Mouse (Mus musculus): ENCODE measurements around the gene Itfg1.
"Not testable (repeated sequence)": the region's sequence is repeated elsewhere in the genome, so short reads cannot be mapped to it uniquely, and the experiment has no call there.

Itfg1 gene

DNA sequence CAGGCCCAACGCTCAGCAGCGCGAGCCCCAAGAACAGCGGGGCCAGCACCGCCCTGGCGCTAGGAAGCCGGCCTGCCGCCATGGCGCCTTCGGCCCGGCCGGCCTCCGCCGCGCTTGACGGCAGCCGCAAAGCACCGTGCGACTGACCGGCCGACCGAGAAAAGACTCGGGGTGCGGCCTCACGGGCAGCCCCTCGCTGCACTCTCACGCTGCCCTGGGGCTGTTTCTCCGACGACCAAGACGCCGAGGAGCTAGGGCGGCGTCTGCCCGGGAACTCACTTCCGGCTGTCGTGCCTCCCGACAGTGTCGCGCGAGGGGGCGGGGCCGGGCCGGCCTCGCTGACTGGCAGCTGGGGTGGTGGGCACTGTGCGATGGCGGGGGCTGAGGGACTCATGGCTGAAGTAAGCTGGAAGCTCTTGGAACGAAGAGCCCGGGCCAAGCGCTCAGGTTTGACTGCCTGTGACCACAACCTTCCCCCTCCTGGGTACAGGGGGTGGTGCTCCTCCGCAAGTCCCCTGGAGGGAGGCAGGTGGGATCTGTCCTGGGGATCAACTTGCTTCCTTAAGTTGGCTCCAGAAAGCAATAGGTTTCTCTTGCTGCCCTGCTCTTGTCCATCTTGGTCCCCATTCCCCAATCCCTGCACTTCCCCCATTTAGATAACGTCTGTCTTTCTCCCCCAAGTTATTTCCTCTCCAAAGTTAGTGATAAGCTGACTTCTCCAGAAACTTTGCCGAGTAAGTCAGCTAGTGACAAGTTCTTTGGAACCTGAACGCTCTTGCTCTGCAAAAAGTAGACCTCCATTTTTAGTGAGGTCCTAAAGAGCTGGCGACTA lies at the start of gene Itfg1, which contains the start of gene Phkb:
Gene Itfg1 (minus strand): TSS at position 265 of the 832 bp plus-strand sequence.
Gene Phkb (plus strand): TSS at position 303 of the 832 bp plus-strand sequence.
- DNase-seq (ENCODE audit: low spot score), result peak; percentile 93

DNA sequence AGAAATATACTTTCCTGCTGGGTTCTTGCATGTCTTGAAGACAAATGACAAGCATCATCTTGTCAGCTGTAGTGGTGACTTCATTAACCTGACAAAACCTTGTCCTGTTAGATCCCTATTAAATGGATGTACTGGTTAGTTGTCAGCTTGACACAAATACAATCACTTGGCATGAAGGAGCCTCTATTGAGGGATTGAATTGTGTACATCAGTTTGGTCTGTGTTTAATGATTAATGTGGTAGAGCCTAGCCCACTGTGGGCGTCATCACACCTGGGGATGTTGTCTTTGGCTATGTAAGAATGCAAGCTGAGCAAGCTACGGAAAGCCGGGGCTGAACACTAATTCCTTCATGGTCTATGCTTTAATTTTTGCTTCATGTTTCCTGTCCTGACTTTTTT lies 44.1 kb upstream of the Itfg1 start:
- no peak for DNase-seq (ENCODE audit: low spot score)

DNA sequence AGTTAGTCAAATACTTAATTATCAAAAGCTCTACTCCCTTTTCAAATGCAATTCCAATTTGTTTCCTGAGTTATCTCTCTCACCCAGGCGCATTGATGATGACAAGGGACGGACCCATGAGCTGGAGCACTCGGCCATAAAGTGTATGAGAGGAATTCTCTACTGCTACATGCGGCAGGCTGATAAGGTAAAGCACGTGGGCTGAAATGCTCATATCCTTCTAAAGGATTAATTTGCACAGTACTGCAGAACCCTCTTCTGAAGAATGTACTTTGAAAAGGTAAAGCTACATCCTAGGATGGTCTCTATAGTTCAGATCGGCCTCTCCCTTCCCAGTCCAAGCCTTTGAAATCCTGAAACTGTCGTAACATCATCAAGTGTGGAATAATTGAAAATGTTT lies 38.9 kb upstream of the Itfg1 start:
- DNase-seq (ENCODE audit: low spot score), result no peak

DNA sequence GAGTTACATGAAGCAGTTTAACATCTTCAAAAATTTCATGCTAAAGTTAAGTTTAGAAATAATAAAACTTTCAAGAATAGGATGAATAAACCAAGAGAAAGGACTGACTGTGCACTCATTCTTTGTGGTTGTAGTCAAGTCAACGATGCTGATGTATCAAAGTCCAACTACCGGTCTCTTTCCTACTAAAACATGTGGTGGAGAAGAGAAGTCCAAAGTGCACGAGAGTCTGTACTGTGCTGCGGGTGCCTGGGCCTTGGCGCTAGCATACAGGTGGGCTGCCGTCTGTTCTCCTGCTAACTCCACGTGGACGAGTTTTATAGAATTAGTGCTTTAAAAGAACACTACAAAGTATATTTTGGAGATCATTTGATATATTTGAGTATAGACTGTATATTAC lies 37.3 kb upstream of the Itfg1 start:
- DNase-seq (ENCODE audit: low spot score), result peak; percentile 43

DNA sequence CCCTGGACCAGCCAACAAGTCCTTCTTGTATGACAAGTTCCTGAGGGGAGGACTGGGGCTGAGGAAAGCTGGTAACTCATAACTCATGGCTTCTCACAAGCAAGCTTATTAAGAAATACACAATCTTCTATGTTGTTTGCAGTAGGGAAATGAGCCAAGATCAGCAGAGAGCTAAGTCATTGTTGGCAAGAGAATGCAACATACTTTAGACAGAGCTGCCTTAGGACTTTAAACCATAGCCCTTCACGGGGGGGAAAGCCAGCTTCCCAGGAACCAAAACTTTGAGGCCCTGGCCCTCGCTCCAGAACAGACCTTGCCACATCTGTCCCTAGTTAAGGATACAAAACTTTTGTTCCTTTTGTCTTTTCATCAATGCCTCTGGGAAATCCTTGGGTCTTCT lies 30.9 kb upstream of the Itfg1 start:
- no peak for DNase-seq (ENCODE audit: low spot score)

- DNase-seq (ENCODE audit: low spot score), result no peak
These were observed 21.7 kb upstream of the Itfg1 start for GRCm38 (mm10) chr8:85862381-85862780.

DNA sequence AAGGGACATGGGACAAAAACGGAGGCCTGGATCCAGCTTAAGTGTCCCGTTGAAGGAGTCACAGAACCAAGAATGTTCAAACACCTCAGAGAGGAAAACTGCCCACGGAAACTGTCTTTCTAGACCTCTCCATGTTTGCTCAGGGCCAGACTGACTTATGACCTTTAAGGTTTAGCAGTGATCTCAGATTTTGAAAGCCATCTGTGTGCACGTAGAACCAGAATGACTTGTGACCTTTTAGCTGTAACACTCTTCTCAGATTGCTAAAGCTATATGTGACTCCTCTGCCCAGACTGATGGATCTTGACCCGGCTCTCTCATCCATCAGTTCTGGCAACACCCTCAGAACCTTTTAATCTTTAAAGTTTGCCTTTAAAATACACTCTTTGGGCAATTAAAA lies 19.9 kb upstream of the Itfg1 start:
- DNase-seq (ENCODE audit: low spot score), result peak; percentile 32

DNA sequence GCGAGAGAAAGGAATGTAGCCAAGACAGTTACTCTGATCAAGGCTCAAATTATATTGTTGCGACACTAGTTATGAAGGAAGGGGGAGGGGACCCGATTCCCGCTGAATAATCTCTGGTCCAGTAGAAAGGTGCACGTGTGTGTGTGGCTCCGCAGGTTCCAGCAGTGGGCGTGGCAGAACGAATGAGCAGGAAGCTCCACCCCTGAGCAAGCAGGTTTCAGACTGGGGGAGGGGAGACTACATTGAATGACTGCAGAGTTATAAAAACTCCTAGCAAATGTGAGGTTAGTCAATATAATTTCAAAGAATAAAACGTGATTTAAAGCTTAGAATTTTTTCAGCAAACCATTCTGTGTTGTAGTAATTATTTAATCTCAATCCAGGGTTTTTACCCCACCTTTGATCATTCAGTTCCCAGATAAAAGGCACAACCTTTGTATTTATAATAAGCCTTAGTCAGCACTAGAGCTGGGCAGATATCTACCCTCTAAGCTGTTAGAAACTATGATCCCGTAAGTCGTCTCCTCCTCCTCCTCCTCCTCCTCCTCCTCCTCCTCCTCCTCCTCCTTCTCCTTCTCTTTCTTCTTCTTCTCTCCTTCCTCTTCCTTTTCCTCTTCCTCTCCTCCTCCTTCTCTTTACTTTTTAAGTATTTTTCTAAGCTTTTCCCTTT lies 16.6 kb upstream of the Itfg1 start:
- not testable (repeated sequence) for DNase-seq (ENCODE audit: low spot score)

GRCm38 (mm10) chr8:85854220-85855123 lies 13.8 kb upstream of the Itfg1 start:
- no peak for DNase-seq (ENCODE audit: low spot score)

DNA sequence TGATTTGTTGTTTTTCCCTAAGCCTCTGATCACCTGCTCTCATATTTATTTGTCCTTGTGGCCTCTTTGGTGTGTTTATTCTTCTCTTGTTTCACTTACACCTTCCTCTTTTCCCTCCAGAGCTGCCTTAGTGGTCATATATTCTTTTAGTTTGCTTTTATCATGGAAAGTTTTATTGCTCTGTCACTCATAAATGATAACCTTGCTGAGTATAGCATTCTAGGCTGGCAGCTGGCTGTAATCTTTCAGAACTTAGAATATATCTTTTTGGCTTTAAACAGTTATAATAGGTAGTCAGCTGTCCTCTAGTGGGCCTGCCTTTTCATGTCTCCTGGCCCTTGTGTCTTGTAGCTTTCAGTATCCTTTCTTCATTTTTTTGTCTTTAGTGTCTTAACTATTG lies 5.2 kb upstream of the Itfg1 start:
- DNase-seq (ENCODE audit: low spot score), result no peak

DNA sequence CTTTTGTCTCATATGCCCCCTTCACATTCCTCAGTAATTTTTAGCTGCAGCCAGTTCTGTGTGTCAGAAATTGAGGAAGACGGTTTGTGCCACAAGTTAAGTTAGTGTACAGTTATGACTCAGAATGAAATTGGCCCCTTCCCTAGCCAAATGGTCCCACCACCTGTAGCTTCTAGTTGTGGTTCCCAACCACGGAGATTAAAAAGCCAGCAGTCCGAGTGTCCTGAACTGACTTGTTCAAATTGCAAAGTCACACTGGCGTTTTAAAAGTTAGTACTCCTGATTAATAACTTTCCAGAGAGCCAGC lies 721 bp upstream of the Itfg1 start:
- no peak for DNase-seq (ENCODE audit: low spot score)

- DNase-seq (ENCODE audit: low spot score), result no peak
These were observed 635 bp downstream of the Itfg1 start for GRCm38 (mm10) chr8:85839916-85840656.

DNA sequence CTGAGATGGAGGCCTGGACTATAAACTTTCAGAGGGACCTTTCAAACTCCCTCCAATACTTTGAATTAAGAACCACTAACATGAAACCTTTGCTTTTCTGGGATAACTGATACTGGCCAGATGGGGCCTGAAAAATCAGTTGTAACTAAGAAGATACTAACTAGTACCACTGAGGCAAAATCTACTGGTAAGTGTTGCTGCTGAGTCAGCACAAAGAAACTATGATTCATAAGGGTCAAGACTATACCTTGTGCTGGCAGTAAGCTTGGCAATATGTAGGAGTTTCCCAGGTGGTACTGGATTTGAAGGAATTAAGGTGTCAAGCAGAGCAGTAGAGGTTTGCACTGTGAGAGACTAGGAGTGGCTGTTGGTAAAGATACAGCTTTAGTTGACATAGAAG lies 27.1 kb downstream of the Itfg1 start:
- no peak for DNase-seq (ENCODE audit: low spot score)

DNA sequence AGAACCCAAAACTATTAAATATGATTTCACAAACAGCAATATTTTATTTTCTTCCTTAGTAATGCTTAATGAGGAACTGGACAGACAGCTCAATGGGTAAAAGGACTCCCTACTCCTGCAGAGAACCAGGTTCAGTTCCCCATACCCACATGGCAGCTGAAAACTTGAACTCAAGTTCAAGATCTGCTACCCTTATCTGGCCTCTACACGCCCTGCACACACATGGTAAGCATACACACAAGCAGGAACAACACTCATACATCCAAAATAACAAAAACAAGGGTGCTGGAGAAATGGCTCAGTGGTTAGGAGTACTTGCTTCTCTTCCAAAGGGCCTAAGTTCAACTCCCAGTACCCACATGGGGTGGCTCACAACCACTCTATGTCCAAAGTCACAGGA lies 39.3 kb downstream of the Itfg1 start:
- no peak for DNase-seq (ENCODE audit: low spot score)

GRCm38 (mm10) chr8:85800164-85800563 lies 40.6 kb downstream of the Itfg1 start:
- DNase-seq (ENCODE audit: low spot score), result no peak

DNA sequence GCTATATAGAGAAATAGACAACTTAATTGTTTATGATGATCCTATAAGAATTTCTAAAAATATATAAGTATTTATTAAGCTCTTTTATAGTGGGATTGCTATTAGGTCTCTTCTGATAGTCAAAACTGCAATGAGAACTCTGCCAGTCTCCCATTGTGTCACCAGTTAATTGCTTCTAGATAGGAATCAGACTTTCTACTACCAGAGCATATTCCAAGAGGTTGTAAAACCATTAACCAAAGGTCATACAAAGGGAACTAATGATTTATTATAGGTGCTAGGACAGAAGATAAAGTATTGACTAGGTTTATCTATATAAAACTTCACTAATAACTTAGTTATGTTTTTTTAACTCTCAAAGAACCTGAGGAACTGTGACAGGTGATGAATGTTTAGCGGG lies 44.3 kb downstream of the Itfg1 start:
- not testable (repeated sequence) for DNase-seq (ENCODE audit: low spot score)

- DNase-seq (ENCODE audit: low spot score), result no peak
These were observed 52.4 kb downstream of the Itfg1 start for GRCm38 (mm10) chr8:85788341-85788740.

DNA sequence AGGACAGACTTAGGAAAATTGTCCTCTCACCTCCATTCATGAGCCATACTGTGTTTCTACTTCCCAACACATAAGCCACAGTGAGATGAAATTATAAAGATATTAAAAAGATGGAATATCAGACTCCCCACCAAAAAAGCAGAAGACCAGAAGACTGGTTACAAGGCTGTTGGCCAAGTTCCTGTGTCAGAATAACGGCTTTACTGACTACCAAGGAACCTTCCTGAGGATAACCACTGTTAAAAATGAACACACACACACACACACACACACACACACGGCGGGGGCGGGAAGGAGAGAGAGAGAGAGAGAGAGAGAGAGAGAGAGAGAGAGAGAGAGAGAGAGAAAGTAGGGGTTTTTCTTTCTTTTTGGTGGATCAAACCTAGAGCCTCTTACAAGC lies 52.8 kb downstream of the Itfg1 start:
- DNase-seq (ENCODE audit: low spot score), result no peak

- no peak for DNase-seq (ENCODE audit: low spot score)
These were observed 55.2 kb downstream of the Itfg1 start for GRCm38 (mm10) chr8:85785506-85785905.

- DNase-seq (ENCODE audit: low spot score), result no peak
These were observed 56.9 kb downstream of the Itfg1 start for GRCm38 (mm10) chr8:85783871-85784270.

DNA sequence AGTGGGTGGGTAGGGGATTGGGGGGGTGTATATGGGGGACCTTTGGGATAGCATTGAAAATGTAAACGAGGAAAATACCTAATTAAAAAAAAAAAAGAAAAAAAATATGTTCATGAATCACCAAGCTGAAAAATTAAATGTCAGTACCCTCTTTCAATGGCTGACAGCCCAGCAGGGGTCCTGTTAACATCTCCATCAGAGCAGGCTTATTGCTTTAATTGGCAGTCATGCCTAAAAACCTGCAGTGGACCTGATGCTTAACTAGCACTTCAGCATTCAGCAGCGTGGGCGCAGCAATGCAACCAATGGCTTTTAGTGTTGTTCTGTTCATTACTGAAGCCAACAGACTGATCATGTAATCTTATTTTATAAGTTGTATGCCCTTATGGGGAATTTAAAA lies 60.6 kb downstream of the Itfg1 start:
- no peak for DNase-seq (ENCODE audit: low spot score)

DNA sequence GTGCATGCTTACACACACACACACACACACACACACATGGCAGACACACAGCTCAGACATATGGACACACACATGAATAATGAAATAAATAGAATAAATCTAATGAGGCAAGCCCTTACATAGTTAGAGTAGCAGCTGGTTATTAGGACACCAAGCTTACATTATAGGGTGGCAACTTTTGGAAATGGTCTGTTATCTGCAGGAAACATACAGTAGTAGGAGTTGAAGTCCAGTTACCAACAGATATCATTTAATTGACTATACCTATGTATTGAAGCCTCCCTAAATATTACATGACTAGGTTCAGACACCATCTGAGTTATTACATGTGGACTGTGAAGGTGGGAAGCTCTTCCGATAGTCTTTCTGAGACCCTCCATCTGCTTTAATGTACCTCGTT lies 95.7 kb downstream of the Itfg1 start:
- DNase-seq (ENCODE audit: low spot score), result no peak

Measured in yolk sac, embryonic 10.5 days (tissue).